Mouse (Mus musculus) lung, adult 2 months (tissue): ENCODE measurements around the gene Casr.

Experiments used
- CTCF ChIP-seq: fragments of 200-500 bp; IDR thresholded peaks from 2 replicates; pipeline ENCODE4 v1.5.1; 2011; ENCODE audit warnings: mild to moderate bottlenecking, low read length, control low read depth; ENCODE audit not compliant: insufficient read depth
- POLR2A ChIP-seq: fragments of 200-500 bp; IDR thresholded peaks from 2 replicates; pipeline ENCODE4 v1.6.1; 2011; ENCODE audit warnings: low read depth, mild to moderate bottlenecking, control low read depth, low read length, borderline replicate concordance; ENCODE audit errors: extremely low read depth

DNA sequence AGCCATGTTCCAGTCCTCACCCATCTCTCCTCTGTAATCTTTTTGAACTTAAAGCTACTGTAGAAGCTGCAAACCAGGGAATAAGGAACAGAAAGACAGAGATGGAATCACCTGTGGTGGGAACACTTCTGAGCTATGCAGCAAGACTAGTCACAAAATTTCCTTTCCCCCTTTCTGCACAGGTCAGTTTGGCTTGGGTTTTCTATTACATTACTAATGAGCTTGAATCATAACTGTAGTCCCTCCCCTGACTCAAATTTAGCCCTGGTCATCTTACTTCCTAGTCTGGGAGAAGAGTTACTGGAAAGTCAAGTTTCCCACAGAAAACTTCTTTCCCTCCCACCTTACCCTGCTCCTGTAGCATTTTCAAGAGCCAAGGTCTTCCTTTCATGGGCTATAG lies 55.1 kb downstream of the Casr start:
- TF ChIP-seq CTCF (no peak), POLR2A (no peak)
